Mouse (Mus musculus) bone marrow, adult 2 months (tissue): ENCODE data around the gene Wdpcp.

Source experiments
- CTCF ChIP-seq: fragments of 200-500 bp; IDR thresholded peaks from 2 replicates; pipeline ENCODE4 v1.5.1; 2011; ENCODE audit warnings: low read length, control low read depth; ENCODE audit not compliant: control insufficient read depth, insufficient read depth
- POLR2A ChIP-seq: fragments of 200-500 bp; IDR thresholded peaks from 2 replicates; pipeline ENCODE4 v1.6.1; 2011; ENCODE audit warnings: low read depth, mild to moderate bottlenecking, control low read depth, low read length, borderline replicate concordance; ENCODE audit not compliant: control insufficient read depth

- TF ChIP-seq CTCF (no peak), POLR2A (no peak)
Observed at GRCm38 (mm10) chr11:21559727-21560126, 12.3 kb upstream of the Wdpcp start.
